Mouse (Mus musculus) activated CD4-positive, CD25-positive, alpha-beta regulatory T cell, adult 4 months (primary cell): ENCODE results near the gene Mapre1. TPM values are rescaled to one million over a fixed set of nuclear protein-coding genes. Genes with fewer than 3 reads are reported as not detected.
A peak's percentile ranks its signal among the peaks of the same experiment; 100 is the strongest.
"Not testable (repeated sequence)": the region's sequence is repeated elsewhere in the genome, so short reads cannot be mapped to it uniquely, and the experiment has no call there.

Experiments
- ATAC-seq: one replicate; pipeline ENCODE4 v1.8.0; 2017
- polyA plus RNA-seq, 2 experiments: library from polyadenylated mRNA; unstranded; fragments of 100-300 nt; shearing (Covaris generic); gene quantifications; one replicate each; pipeline ENCODE4 v1.2.1; 2017

Gene Mapre1
- polyA plus RNA-seq, 2 experiments from 2014 or later, result 272 to 275 TPM

DNA sequence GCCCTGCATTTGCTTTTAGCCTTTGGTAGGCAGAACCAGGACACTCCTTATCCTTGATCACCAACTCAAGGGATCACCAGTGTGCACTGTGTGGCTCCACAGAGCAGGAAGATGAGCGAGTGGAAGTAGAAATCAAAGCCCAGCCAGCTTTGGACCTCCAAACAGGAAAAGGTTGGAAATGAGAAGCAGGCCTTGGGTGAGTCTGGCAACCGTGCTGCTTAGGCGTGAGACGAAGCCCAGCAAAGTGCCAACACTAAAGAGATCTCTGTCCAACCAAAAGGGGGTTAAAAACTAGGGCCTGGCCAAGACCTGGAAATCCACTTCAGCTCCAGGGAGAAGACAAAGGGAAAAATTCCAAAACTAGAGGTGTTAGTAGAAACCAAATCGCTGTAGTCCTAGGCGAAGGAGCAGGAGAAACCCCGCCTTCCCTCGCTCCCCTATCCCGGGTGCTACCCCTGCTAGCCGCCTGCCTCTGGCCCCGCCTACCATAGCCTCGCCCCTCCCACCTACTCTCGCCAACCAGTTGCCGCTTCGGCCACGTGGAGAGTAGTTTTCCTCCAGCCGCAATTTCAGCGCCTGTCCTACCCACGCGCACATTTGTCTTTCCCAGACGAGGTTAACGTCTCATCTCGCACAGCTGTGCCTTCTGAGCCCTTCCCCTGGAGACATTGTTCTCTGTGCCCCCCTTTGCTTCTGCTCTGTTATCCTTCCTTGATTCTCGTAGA is 37.7 kb downstream of the Mapre1 start:
- peak; percentile 54 for ATAC-seq

- ATAC-seq, result peak; percentile 71
These were observed 38.4 kb downstream of the Mapre1 start, which contains the start of gene Efcab8 for GRCm38 (mm10) chr2:153779394-153779981. TSS of gene Efcab8 (plus strand) at chr2:153779931.

DNA sequence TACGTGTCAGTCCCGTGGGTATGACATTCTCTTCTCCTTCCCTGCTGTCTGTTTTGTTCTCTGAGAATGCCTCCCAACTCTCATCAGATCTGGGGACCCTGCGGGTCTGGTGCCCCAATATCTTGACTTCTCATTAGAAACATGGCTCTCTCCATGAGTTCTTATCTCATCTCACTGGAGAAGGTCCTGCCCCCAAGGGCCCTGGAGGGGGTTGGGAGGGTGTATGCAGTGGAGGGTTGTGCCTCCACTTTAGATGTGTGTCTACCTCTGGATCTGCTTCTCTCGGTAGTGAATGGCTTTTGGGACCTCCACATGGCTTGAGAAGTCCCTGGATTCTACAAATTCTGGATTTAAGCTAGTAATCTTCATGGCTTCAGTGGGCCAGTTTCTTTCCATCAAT is 40.1 kb downstream of the Mapre1 start:
- no peak for ATAC-seq

DNA sequence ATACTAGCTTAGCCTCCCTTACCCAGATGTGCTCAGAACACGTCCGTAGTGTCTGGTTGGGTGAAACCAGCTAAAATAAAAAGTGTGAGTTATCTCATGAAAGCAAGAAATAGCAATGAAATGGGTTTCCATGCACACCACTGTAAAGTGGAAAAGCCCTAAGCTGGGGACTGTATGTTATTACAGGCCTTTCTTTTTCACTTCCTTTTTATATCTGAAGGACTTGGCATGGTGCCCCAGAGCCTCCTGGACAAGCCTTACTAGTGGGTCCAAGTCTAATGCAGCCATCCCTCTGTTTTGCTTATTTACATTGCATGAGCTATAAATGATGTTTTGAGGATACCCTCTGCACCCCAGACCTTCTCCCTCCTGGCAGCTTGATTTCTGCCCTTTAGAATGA is 43.6 kb downstream of the Mapre1 start:
- ATAC-seq, result no peak

GRCm38 (mm10) chr2:153793366-153793765 is 52.3 kb downstream of the Mapre1 start:
- no peak for ATAC-seq

DNA sequence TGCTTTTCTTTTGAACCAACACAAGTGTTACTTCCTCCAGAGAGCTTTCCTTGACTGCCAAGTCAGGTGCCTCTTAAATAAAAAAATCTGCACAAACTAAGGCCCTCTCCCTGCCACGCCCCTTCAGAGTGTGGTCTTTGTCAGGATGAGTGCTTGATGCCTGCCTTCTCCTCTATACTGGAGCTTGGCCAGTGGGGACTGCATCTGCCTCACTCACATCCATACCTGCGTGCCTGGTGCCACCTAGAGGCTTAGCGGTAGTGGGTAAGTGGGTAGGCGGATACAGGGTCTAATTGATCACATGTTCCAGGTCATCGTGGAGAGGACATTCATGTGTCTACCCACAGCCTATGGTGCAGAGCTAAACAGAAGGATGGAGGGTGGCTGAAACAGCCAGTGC is 54.0 kb downstream of the Mapre1 start:
- no peak for ATAC-seq

DNA sequence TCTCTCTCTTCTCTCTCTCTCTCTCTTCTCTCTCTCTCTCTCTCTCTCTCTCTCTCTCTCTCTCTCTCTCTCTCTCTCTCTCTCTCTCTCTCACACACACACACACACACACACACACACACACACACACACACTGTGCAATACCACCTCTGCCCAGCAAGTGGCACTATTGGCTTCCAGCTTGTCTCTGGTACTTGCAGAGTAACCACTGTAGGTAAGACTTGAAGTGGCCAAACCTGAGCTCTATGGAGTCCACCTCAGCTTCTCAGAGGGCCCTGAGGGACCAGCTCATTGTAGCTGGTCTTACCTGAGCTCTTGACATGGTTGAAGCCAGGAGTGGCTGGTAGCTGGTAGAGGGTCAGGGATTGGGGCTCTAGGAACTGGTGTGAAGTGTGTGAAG is 66.4 kb downstream of the Mapre1 start:
- ATAC-seq, result not testable (repeated sequence)

DNA sequence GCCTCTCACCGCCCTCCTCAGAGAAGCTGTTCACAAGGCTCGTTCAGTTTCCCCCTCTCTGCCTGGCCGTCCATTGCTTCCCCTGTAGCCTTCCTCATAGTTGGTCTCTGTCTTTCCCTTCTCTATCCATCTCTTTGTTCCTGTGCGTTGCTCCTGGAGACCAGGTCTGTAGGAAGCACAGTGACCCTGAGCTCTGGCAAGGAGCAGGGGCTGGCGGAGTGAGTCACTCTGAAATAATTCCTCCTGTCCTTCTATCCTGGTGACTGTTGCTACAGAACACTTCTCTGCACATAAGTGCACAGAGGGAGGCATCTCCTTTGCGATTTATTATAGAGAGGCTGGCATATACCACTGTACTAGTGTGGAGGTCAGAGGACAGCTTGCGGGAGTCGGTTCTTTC is 67.1 kb downstream of the Mapre1 start:
- ATAC-seq, result no peak

- no peak for ATAC-seq
These were observed 67.8 kb downstream of the Mapre1 start for GRCm38 (mm10) chr2:153808841-153809240.

GRCm38 (mm10) chr2:153809921-153810320 is 68.8 kb downstream of the Mapre1 start:
- ATAC-seq, result no peak

GRCm38 (mm10) chr2:153822005-153822543 is 81.0 kb downstream of the Mapre1 start:
- no peak for ATAC-seq

Other genes with a start within 250 kb of the Mapre1 start
- gene 4930404H24Rik, start 248.5 kb upstream of the Mapre1 start, polyA plus RNA-seq, result not detected
- 1 to 10 TPM; 2.7 to 3.5 TPM for gene Nol4l, start 211.3 kb upstream of the Mapre1 start, polyA plus RNA-seq
- gene Commd7, start 108.5 kb upstream of the Mapre1 start, polyA plus RNA-seq, result 100 to 1,000 TPM; 109 to 128 TPM
- gene Dnmt3b, start 91.8 kb upstream of the Mapre1 start, polyA plus RNA-seq, result 1 to 10 TPM; 3.7 to 5.8 TPM
- gene Dnmt3c, start 44.6 kb upstream of the Mapre1 start, polyA plus RNA-seq, result not detected
- gene Efcab8, start 38.7 kb downstream of the Mapre1 start, polyA plus RNA-seq, result under 1 TPM; 0.34 to 0.82 TPM
- gene Sun5, start 129.8 kb downstream of the Mapre1 start, polyA plus RNA-seq, result not detected
- gene Bpifb2, start 133.8 kb downstream of the Mapre1 start, polyA plus RNA-seq, result not detected
- gene Bpifb6, start 159.1 kb downstream of the Mapre1 start, polyA plus RNA-seq, result not detected
- not detected for gene Bpifb3, start 177.0 kb downstream of the Mapre1 start, polyA plus RNA-seq
- gene Bpifb4, start 196.9 kb downstream of the Mapre1 start, polyA plus RNA-seq, result not detected
- not detected for gene Bpifa6, start 233.7 kb downstream of the Mapre1 start, polyA plus RNA-seq